Mouse (Mus musculus) neutrophil, adult 59 days (primary cell): Measurements from ENCODE around the gene Cobl. TPM values are rescaled to one million over a fixed set of nuclear protein-coding genes. Genes with fewer than 3 reads are reported as not detected.

ENCODE experiments used
- total RNA-seq, 2 experiments: library from RNA; stranded (reverse); gene quantifications; 1 replicate in 1 of 2; 2 replicates in 1 of 2; pipeline ENCODE4 v1.2.4; 2023

Gene Cobl
- not detected for total RNA-seq

GRCm38 (mm10) chr11:12464181-12465162 lies at the start of gene Cobl:
Cobl (minus strand) TSS chr11:12464960.

